Comparison of ENCODE assay signal across 23 mouse cellular contexts in genomic region chr2:157926927-157927326, GRCm38 (mm10). TPM values are rescaled to one million over a fixed set of nuclear protein-coding genes. Genes with fewer than 3 reads are reported as not detected.
DNase-seq lines count a peak whose midpoint lies in the region; ATAC-seq and TF ChIP-seq lines count a peak whose summit lies in the region.
"Had no signal": no experiment of that assay in that cellular context is flagged by ENCODE, and none has a peak within 500 bp of the region (broad histone marks: within the 10 kb centered on the region; RNA-seq: fewer than 3 reads in every experiment).

No protein-coding gene starts in this region.

- peaks cover 58% of the 10 kb centered on the region for H3K4me1 ChIP-seq in hindbrain, embryonic 15.5 days (replicated peaks)
- peaks cover 31% of the 10 kb centered on the region for H3K4me1 ChIP-seq in neural tube, embryonic 14.5 days (ENCODE audit: control insufficient read depth, insufficient read depth, low read length)
- H3K4me1 ChIP-seq: lung, embryonic 15.5 days had no signal

- H3K9ac ChIP-seq in hindbrain, embryonic 15.5 days = no peak overlapping the region
- H3K9ac ChIP-seq in neural tube, embryonic 14.5 days (replicated peaks; ENCODE audit: low read depth, low read length) = no peak overlapping the region
- H3K9ac ChIP-seq: embryonic facial prominence, embryonic 13.5 days; liver, embryonic 14.5 days; lung, embryonic 15.5 days; midbrain, embryonic 12.5 days had no signal

- H3K36me3 ChIP-seq in hindbrain, embryonic 15.5 days = no peaks in the 10 kb centered on the region
- no peaks in the 10 kb centered on the region for H3K36me3 ChIP-seq in neural tube, embryonic 14.5 days (ENCODE audit: control insufficient read depth, insufficient read depth, low read length)
- H3K36me3 ChIP-seq: embryonic facial prominence, embryonic 13.5 days; lung, embryonic 15.5 days; midbrain, embryonic 12.5 days had no signal

- no peak overlapping the region for H3K4me3 ChIP-seq in left cerebral cortex, adult 2 months
- H3K4me3 ChIP-seq in hindbrain, embryonic 15.5 days = no peak overlapping the region
- H3K4me3 ChIP-seq in neural tube, embryonic 14.5 days (ENCODE audit: low read depth, low read length) = no peak overlapping the region
- H3K4me3 ChIP-seq: embryonic facial prominence, embryonic 13.5 days; lung, embryonic 15.5 days; midbrain, embryonic 12.5 days had no signal

- no peaks in the 10 kb centered on the region for H3K27me3 ChIP-seq in hindbrain, embryonic 15.5 days
- H3K27me3 ChIP-seq in neural tube, embryonic 14.5 days (ENCODE audit: control insufficient read depth, insufficient read depth, low read length) = no peaks in the 10 kb centered on the region

- peak overlapping the region; percentile 23; the same call in 1 of the 2 replicates for H3K4me2 ChIP-seq in hindbrain, embryonic 15.5 days
- H3K4me2 ChIP-seq in neural tube, embryonic 14.5 days (ENCODE audit: low read depth, low read length) = no peak overlapping the region
- H3K4me2 ChIP-seq: embryonic facial prominence, embryonic 13.5 days; heart, embryonic 11.5 days; lung, embryonic 15.5 days; midbrain, embryonic 12.5 days had no signal

- intact Hi-C loops in left cerebral cortex, adult 2 months (cut with DNase I) = no loop called here
- intact Hi-C loops in left cerebral cortex, postnatal 4 days (cut with DNase I) = no loop called here

- 56% methylated on average over 3 of the region's 3 CpGs for WGBS in hindbrain, embryonic 15.5 days
- WGBS in neural tube, embryonic 14.5 days = 37% methylated on average over 3 of the region's 3 CpGs

- no peak for DNase-seq in left cerebral cortex, adult 2 months (ENCODE audit: extremely low spot score in 1 of 2, low spot score in 2 of 2)
- DNase-seq in left cerebral cortex, postnatal 4 days = no peak
- peak; percentile 66 for DNase-seq in brain, adult 2 months (ENCODE audit: low read depth, low spot score)
- DNase-seq in adrenal gland, postnatal 36 days = no peak
- no peak for DNase-seq in spleen, adult 12 weeks (ENCODE audit: low spot score)
- DNase-seq: adrenal gland, adult 8-10 months; cerebellum, adult 11 months; cerebellum, postnatal 10 days; heart, postnatal 10 days; kidney, adult 18-20 months; kidney, postnatal 10 days had no signal

- no peak for ATAC-seq in hindbrain, embryonic 15.5 days (ENCODE audit: low FRiP score, low read depth)
- ATAC-seq in neural tube, embryonic 14.5 days (ENCODE audit: low read depth) = no peak
- ATAC-seq: Patski had no signal

- TF ChIP-seq CTCF in left cerebral cortex, adult 2 months (IDR thresholded peaks at IDR 0.05) = no peak

- no peaks in the 10 kb centered on the region for H3K9me3 ChIP-seq in hindbrain, embryonic 15.5 days
- H3K9me3 ChIP-seq in neural tube, embryonic 14.5 days (ENCODE audit: control insufficient read depth, low read length) = no peaks in the 10 kb centered on the region
- H3K9me3 ChIP-seq: embryonic facial prominence, embryonic 13.5 days; lung, embryonic 15.5 days; midbrain, embryonic 12.5 days had no signal

- peak overlapping the region; percentile 19 for H3K27ac ChIP-seq in left cerebral cortex, adult 2 months
- H3K27ac ChIP-seq in hindbrain, embryonic 15.5 days (replicated peaks) = peak overlapping the region; percentile 64
- H3K27ac ChIP-seq in neural tube, embryonic 14.5 days (ENCODE audit: low read depth, low read length) = peak overlapping the region; percentile 35
- H3K27ac ChIP-seq: embryonic facial prominence, embryonic 13.5 days; liver, embryonic 14.5 days; lung, embryonic 15.5 days; macrophage had no signal

RNA-seq across cellular contexts. Expression of gene Vstm2l, which starts 12.5 kb away (rescaled TPM):
- 100 to 1,000 TPM; 159 to 170 TPM for total RNA-seq in left cerebral cortex, adult 2 months (2021)
- 100 to 1,000 TPM; 189 to 190 TPM for total RNA-seq in left cerebral cortex, postnatal 4 days (2021)
- polyA plus RNA-seq in hindbrain, embryonic 15.5 days (2015; fragmentation: Nextera tagmentation; extraction: Ambion mirVana) = 32.5 and 40.0 TPM in 2 replicates
- 46.5 and 60.0 TPM in 2 replicates for polyA plus RNA-seq in neural tube, embryonic 14.5 days (2014; fragmentation: Nextera tagmentation; extraction: Ambion mirVana)
- 1 to 10 TPM; 1.6 to 1.8 TPM for total RNA-seq in adrenal gland, postnatal 36 days (2021)
- total RNA-seq: gastrocnemius, adult 18-20 months; granulocyte monocyte progenitor cell, adult 5-6 weeks had no signal
- polyA plus RNA-seq: macrophage; Patski; thymus, postnatal 0 days had no signal

Comparison
In these comparisons a context has a peak if more than half of its experiments do, and no peak if none do; other contexts are left out.
1. RNA of gene Vstm2l, which starts 12.5 kb away (total RNA-seq): 189 to 190 TPM in left cerebral cortex, postnatal 4 days and 159 to 170 TPM in left cerebral cortex, adult 2 months; 1.6 to 1.8 TPM in adrenal gland, postnatal 36 days; every median in the first group is over 10 times any median in the second.
2. Peak in every context shown above with its lines, with median percentiles within 50 percentile points of each other: H3K27ac ChIP-seq.